Mouse (Mus musculus) embryo, embryonic 10 days (tissue): ENCODE data around the gene Fam183b.
A peak's percentile ranks its signal among the peaks of the same experiment; 100 is the strongest.
"Not testable (repeated sequence)": the region's sequence is repeated elsewhere in the genome, so short reads cannot be mapped to it uniquely, and the experiment has no call there.

Experiments used
- DNase-seq: peaks from one replicate; pipeline ENCODE4 v3.0.0-alpha.2; 2015; ENCODE audit warnings: low spot score

Gene Fam183b

DNA sequence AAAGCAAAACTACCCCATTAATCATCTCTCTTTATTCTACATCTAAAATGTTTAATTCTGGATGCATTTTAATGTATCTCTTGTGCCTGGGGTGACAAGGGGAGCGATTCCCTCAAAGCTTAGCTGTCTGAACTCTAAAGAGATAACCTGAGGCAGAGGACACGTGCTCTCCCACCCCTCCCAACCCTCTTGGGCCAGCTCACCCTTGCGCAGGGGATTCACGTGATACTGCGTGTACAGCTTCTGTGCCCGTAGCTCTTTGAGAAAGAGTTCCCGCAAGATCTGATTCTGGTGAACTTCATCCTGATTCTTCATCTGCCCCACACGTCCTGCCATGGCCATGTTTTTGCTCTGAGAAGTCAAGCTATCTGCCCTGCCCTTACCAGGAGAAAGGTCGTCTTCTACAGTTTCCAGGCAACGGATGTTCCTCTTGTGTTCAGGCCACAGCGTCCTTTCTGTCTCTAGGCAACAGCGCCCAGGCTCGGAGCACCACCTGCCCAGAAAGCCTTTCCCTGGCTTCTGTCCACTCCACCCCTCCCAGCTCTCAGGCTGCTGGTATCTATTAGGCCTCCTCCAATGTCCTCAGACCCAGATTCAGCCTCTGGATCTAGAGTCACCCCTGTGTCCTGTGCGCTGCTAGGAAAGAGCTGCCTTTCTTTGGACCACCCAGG, at the start of gene Fam183b:
TSS of gene Fam183b (minus strand) at position 403 of the 671 bp plus-strand sequence.
- DNase-seq, result peak; percentile 79

DNA sequence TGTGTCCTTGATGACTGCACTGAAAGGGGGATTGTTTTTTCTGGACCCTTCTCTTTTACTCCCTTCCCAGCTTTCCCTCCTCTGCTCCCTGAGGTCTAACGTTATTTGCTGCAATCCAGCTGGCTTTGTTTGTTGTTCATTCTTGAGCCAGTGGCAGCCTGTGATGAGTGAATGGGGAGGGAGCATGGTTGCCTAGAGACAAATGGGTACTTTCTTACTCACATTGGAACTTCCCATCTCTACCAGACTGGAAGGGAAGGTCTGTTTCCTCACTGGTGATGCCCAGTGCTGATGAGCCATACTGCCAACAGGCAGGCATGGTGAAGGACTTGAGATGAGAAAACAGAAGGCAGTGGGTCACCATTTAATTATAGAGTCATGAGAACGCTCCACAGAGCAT, 48.0 kb upstream of the Fam183b start:
- DNase-seq, result no peak

DNA sequence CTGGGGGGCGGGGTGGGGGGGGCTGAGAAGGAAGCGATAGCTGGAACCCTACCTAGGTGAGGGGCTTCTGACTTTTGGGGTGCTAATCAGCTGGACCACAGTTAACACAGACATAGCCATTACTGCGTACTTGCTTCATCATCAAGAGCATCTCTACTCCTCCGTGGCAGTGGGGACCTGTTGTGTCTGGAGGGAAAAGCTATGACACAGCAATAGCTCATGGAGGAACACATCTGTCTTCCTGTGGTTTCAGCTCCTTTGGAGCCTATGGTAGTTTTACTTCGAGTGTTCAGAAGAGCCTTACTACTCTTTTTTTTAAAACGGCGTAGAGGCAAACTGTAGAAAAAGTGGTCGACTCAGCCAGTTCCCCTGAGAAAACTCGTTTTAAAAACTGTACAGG, 45.9 kb upstream of the Fam183b start:
- DNase-seq, result no peak

DNA sequence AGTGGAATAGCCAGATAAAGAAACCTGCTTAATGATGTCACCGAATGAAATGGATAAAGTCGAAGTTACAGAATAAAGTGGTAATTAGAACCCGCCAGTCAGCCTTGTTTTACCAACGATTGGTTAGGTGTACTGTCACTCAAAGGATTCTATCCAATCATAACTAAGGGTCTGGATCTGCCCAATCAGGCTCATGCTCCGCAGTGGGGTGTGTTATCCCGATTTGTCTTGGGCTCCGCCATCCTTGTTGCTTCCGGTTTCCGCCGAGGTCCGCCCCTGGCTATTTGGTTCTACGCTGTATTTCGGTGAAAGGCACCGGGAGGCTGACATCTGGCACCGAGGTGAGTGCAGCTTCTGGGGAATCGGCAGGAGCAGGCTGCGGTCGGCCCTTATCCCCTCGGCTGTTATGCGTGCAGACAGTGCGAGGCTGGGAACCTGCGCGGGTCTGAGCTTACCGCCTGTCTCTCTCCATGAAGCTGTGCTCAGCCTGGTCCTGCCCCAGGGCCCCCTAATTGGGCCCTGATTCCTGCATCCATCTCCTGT, 45.2 kb upstream of the Fam183b start, which contains the start of gene Gm12258:
TSS of gene Gm12258 (plus strand) at position 240 of the 543 bp plus-strand sequence.
- peak; percentile 98 for DNase-seq

DNA sequence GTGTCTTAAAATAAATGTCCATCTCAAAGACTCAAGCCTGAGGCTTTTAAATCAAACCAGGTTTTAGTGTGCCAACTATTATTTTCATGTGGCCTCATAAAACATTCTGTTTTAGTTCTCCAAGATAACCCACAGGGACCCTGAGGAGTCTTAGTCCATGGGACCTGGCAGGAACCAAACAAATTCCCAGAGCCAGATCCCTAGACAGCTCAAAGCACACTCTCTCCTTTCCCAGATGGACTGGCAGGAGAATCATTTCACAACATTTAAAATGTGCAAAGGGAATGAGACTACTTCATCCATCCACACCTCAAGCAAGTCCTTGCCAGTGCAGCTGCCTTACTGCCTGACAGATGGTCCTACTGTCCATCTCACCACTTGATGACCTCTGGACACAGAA, 37.2 kb upstream of the Fam183b start, which contains the start of gene Olfr311:
TSS of gene Olfr311 (plus strand) at position 301 of the 400 bp plus-strand sequence.
- DNase-seq, result not testable (repeated sequence)

DNA sequence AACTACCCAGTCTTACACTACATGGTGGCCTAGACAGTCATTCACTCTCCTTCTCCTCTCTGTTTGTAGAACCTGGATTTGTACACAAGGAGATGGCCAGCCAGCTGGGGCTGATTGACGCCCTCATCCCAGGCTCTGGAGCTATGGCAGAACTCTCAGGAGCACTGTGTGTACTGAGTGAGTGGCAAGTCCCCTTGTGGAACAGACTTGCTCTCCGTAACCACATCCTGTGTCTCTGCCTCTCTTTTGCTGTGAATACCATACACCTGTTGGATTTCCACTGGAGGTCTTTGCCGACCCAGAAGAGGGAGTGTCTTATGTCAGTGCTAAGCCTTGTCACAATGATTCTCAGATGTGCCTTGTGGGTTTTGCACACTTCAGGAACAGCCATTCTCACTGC, 30.8 kb upstream of the Fam183b start:
- DNase-seq, result not testable (repeated sequence)

DNA sequence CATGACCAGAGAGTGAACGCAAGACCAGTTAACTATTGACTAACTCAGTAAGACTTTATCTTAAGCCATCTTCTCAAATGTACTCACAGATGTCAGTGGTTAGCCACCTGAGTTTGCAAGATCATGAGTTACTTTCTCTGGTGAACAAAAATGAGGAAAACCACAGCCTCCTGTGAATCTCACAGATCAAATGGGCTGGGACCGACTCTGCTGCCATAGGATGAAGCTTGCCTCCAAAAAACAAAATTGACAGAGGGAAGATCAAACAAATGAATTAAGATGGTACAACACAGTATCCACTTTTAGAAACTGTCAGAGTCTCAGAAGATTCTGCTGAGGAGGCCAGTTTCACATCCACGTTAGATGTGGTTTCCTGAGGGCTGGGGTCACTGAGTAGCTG, 28.0 kb upstream of the Fam183b start:
- no peak for DNase-seq

DNA sequence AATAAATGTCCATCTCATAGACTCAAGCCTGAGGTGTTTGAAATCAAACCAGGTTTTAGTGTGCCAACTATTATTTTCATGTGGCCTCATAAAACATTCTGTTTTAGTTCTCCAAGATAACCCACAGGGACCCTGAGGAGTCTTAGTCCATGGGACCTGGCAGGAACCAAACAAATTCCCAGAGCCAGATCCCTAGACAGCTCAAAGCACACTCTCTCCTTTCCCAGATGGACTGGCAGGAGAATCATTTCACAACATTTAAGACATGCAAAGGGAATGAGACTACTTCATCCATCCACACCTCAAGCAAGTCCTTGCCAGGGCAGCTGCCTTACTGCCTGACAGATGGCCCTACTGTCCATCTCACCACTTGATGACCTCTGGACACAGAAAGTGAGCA, 27.2 kb upstream of the Fam183b start, which contains the start of gene Olfr312:
TSS of gene Olfr312 (plus strand) at position 301 of the 400 bp plus-strand sequence.
- not testable (repeated sequence) for DNase-seq

DNA sequence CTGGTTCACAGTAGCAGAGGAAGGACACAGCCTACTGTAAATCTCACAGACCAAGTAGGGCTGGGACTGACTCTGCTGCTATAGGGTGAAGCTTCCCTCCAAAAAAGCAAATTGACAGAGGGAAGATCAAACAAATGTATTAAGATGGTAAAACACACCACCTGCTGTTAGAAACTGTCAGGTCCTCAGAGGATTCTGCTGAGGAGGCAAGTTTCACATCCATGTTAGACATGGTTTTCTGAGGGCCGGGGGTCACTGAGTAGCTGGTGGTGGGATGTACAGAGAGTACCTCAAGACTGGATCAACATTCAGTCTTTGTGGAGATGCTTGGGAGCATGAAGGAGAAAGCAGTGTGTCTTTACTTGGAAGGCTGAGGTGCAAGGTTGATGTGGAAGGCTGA, 13.9 kb upstream of the Fam183b start:
- no peak for DNase-seq

DNA sequence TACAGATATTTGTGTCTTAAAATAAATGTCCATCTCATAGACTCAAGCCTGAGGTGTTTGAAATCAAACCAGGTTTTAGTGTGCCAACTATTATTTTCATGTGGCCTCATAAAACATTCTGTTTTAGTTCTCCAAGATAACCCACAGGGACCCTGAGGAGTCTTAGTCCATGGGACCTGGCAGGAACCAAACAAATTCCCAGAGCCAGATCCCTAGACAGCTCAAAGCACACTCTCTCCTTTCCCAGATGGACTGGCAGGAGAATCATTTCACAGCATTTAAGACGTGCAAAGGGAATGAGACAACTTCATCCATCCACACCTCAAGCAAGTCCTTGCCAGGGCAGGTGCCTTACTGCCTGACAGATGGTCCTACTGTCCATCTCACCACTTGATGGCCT, 12.9 kb upstream of the Fam183b start, which contains the start of gene Olfr313:
TSS of gene Olfr313 (plus strand) at position 301 of the 400 bp plus-strand sequence.
- DNase-seq, result not testable (repeated sequence)

DNA sequence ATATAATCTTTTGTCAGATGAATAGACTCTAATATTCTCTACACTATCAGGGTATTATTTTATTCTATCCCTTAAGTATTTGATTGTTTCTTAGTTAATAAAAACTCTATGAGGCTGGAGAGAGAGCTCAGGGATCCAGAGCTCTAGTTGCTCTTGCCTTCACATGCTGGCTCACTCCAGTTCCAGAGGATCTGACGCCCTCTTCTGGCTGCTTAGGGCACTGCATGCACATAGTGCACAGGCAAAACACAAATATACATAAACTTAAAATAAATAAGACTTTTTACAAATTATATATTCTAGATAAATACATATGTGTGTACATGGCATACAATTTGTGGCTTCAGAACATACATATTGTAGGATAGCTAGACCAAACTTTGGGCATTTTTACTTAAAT, 10.2 kb upstream of the Fam183b start:
- DNase-seq, result no peak

DNA sequence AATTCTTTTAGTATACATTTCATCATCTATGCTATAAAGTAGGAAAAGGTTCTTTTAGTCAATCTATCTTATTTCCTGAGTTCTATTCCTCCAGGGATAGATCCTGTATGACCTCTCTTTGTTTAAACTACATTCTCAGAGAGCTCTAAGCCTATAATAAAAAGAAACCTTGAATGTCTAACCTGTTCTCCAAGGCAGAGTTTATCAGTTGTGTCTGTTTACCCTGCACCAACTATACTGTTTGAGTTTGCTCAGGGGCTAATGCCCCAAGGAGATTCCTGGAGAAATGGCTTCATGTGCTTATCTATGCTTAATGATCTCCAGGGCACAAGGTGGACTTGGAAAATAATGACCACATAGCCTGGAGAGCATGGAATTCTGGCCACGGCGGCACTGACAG, 2.6 kb upstream of the Fam183b start:
- DNase-seq, result no peak

DNA sequence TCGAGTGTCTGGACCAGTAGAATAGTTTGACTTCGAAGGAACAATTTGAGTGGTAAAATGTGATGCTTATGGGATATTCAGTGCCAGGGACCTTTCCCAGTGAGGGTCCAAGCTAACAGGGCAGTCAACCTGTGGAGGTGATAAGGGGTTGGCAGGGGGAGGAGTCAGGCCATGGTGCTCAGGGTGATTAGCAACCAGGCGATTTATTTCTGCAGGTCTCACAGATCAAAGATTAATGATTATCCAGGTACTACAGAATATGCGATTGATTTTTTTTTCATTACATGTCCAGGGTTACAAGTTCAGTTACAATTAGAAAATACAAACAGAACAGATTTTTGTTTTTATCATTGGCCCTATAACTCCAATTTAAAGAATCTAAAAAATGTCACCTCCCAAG, 2.1 kb upstream of the Fam183b start:
- no peak for DNase-seq

DNA sequence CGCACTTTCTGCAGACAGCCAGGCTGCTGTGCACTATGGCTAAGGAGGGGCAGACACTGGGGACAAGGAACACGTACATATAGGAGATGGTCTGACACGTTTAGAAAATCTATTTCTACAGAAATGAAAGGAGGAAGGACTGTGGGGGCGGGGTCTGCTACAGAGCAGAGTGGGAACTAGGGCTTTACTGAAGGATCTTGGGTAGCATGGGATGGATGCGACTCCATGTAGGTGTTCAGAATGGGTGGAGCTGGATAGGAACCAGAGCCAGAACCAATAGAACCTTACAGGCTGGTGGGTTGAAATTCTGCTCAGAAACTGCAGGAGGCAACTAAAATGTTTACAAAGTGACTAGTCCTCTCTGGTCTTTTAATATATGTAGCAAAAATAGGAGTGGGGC, 2.0 kb downstream of the Fam183b start:
- no peak for DNase-seq

DNA sequence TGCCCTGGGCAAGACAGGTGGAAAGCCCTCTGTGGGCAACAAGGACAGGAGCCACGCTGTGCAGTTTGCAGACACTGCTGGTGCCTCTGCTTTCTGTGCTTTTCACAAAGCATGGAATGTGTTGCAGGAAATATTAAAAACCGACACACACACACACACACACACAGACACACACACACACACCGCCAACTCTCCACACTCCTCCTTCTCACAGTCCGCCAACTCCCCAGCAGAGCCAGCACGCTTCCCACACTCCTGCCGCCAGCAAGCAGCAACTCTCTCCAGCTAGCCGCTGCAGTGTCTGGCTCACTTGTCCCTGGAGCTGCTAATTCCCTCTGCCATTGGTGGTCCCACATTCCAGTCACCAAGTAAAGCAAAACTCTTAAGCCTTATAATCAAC, 4.9 kb downstream of the Fam183b start:
- DNase-seq, result no peak

DNA sequence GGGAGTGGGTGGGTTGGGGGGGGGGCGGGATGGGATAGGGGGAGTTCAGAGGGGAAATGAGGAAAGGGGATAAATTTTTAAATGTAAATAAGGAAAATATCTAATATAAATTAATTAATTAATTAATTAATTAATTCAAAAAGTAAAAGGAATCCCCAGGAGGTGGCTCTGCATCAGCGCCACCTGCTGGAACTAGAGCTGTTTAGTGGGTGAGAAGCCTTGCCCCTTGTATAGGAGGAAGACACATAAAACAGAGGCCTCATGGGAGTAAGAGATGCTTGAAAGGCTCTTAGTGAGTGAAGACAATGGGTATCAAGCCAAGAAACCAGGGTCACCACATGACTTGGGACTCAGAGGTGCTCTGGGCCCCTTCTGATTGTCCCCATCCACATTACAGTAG, 5.9 kb downstream of the Fam183b start:
- DNase-seq, result no peak

DNA sequence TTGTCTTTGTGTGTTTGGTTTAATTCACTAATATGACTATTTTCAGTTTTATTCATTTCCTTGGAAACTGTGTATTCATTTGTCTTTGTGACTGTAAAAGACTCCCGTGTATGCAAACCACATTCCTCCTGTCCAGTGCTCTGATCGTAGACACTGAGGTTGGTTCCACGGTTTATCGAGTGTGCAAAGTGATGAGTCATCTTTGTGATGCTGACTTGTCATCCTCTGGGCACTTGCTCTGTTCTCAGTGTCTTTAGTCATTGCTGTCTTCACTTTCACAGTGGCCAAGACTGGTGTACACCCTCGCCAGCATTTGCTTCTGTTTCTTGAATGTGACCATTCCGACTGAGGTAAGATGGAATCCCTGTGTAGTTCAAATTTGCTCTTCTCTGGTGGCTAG, 11.1 kb downstream of the Fam183b start:
- DNase-seq, result no peak

DNA sequence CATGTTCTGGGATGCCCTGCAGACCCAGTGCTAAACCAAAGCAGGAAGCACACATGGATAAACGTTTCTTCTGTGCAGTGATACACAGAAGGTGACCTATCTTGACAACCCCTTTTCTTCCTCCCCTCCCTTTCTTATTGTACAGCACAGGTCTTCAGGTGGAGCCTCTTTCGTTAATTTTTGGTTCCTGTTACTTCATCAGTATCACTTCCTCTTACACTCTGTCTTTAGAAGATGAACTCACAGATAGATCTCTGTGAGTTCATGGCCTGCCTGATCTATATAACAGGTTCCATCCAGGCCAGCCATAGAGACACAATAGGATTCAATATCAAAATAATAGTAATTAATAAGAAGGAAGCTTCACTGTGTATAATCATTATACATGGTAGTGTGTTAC, 11.7 kb downstream of the Fam183b start:
- DNase-seq, result no peak

DNA sequence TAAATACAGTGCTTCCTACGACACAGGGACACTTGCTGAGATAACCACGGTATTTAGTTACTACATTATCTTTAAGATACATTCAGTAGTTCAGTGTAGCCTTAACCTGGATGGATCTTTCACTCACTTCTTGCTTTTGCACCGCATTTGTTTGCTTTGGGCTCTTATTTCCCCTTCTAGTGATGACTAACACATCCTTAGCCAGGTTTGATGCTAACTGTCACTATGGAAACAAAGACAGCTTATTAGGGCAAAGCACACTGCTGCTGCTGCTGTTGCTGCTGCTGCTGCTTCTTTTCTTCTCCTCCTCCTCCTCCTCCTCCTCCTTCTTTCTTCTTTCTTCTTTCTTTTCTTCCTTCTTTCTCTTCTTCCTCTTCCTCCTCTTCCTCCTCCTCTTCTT, 12.2 kb downstream of the Fam183b start:
- DNase-seq, result no peak

DNA sequence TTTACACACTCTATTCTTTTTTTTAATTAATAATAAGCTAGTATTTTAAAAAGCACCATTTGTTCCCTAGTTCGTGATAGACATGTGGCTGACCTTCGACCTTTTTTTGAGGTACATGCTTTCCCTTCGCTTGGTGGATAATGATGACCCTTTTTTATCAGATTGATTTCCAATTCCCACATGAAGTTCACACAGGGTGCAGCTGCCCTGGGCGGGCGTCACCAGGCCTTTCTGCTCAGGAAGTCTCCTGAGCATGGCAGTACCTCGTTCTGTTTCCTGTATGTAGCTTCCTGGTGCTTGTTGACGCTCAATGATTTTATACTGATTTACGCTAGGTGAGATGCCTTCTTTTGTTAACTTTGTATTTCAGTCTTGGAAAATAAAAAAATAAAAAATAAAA, 13.4 kb downstream of the Fam183b start:
- no peak for DNase-seq

DNA sequence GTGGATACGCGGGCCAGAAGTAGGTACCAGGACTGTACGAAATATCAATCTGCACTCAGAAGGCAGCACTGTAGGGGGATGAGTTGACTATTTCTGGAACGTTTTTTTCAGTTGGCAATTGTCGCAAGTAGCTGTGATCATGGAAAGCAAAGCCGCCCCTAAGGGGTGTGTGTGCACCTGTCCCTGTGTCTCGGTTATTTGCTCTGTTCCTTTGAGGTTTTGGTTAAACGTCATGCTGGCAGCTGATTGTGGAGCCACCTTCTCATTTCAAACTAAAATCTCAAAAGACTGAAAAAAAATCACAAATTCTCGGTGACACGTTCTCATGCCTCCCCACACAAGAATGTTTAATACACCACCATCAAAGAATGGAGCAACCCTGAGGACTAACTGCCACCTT, 14.1 kb downstream of the Fam183b start:
- DNase-seq, result no peak

DNA sequence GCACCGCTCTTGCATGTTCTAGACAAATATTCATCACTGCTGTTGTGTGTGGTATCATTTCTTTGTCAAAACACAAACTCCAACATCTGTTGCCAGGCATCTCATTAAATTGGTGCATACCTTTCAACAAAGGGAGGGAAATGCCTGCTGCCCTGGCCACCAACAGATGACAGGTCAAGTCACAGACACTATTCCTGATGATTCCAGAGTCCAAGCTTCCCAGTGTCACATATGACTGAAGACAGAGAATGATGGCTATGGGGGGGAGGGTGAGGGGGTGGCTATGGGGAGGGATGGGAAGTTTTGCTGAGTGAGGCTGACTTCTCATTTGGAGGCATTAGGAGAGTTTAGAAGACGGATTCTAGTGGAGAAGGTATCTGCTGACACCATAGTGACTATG, 17.6 kb downstream of the Fam183b start:
- DNase-seq, result no peak

DNA sequence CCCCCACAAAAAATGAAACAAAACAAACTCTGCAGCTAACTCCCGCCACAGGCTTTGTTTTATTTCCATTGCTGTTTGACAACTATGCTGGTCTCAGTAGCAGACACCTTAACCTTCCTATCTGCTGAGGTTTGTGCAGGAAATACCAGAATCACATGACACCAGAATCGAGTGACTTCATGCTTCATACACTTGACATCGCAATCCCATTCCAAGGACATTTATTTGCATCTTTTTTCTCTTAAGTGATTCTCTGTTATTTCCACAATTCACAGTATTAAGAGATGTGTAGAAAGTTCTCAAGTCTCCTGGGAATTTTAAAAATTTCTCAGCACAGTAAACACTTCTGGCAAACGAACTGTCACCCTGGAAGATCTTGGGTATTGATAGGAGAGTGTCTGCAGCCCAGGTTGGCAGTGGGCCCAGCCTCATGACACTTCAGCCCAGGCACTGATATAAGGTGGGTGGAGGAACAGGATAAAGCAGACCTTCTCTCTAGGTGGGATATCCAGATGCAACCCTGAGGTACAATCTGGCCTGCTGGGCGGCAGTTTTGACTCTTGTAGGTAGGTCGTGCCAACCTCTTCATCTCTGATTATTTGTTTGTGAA, 19.2 kb downstream of the Fam183b start, which contains the start of gene Olfr314:
TSS of gene Olfr314 (plus strand) at position 473 of the 610 bp plus-strand sequence.
- DNase-seq, result no peak
